Mouse (Mus musculus) midbrain, embryonic 12.5 days (tissue): ENCODE measurements around the gene Oxt. TPM values are rescaled to one million over a fixed set of nuclear protein-coding genes. Genes with fewer than 3 reads are reported as not detected.

Source experiments
- ATAC-seq: fragments of 200-750 bp; cut with Nextera tagmentation; 2 replicates; pipeline ENCODE4 v1.8.0; 2017; ENCODE audit warnings: low read depth, moderate TSS enrichment, moderate library complexity; ENCODE audit not compliant: low FRiP score
- H3K27ac ChIP-seq: fragments of 300-500 bp; sonication (generic); replicated peaks from 2 replicates; pipeline ENCODE4 v1.5.1; 2016; ENCODE audit warnings: mild to moderate bottlenecking
- H3K27me3 ChIP-seq: fragments of 300-500 bp; sonication (generic); 2 replicates; pipeline ENCODE4 v1.6.1; 2016; ENCODE audit warnings: mild to moderate bottlenecking
- H3K36me3 ChIP-seq: fragments of 300-500 bp; sonication (generic); 2 replicates; pipeline ENCODE4 v1.6.1; 2016
- H3K4me1 ChIP-seq: fragments of 300-500 bp; sonication (generic); 2 replicates; pipeline ENCODE4 v1.6.1; 2016
- H3K4me2 ChIP-seq: fragments of 300-500 bp; sonication (generic); replicated peaks from 2 replicates; pipeline ENCODE4 v1.6.1; 2016; ENCODE audit warnings: mild to moderate bottlenecking, moderate library complexity
- H3K4me3 ChIP-seq: fragments of 300-500 bp; sonication (generic); 2 replicates; pipeline ENCODE4 v1.5.1; 2016; ENCODE audit warnings: mild to moderate bottlenecking
- H3K9ac ChIP-seq: fragments of 300-500 bp; sonication (generic); replicated peaks from 2 replicates; pipeline ENCODE4 v1.6.1; 2016; ENCODE audit warnings: mild to moderate bottlenecking, moderate library complexity
- H3K9me3 ChIP-seq: fragments of 300-500 bp; sonication (generic); 2 replicates; pipeline ENCODE4 v1.6.1; 2016; ENCODE audit warnings: mild to moderate bottlenecking
- WGBS: fragments of 180-500 bp; shearing (Covaris S2); methylation state at CpG from one replicate; pipeline ENCODE4 v1.1.7; 2016; 5-methylcytosine and 5-hydroxymethylcytosine counted together
- microRNA-seq: library from miRNA; unstranded; fragments of <30 nt; microRNA quantifications from one replicate; pipeline ENCODE4, GENCODE M21; 2017
- polyA plus RNA-seq: library from polyadenylated mRNA; unstranded; fragments of >200 nt; fragmentation: Nextera tagmentation; extraction: Ambion mirVana; gene quantifications from 2 replicates; pipeline ENCODE4 v1.2.1, GENCODE M21; 2016

The Oxt gene
- polyA plus RNA-seq, 1 experiment from 2014 or later = not detected

DNA sequence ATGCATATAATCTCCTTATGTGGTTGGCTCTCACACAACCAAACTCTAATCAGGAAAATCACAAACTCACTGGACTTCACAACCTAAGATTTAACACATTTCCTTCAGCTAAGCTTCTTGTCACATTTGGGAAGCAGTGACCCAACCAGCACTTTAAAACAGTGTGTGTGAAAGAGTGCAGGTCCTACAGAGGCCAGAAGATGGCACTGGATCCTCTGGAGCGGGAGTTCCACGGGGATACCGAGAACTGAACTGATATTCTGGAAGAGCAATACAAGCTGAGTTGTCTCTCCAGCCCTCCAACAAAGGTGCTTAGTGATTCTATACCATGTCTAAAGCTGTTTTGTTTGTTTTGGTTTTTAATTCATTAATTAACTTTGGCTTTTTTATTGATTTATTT, 37.1 kb downstream of the Oxt start:
- no peak for ATAC-seq
- Histone ChIP-seq H3K27ac (no peak overlapping the region), H3K9me3 (no peaks in the 10 kb centered on the region), H3K27me3 (no peaks in the 10 kb centered on the region), H3K4me2 (no peak overlapping the region), H3K9ac (no peak overlapping the region), H3K36me3 (peaks cover 36% of the 10 kb centered on the region), H3K4me1 (no peaks in the 10 kb centered on the region), H3K4me3 (no peak overlapping the region)
- WGBS = 60% methylated on average over 3 of the region's 3 CpGs

DNA sequence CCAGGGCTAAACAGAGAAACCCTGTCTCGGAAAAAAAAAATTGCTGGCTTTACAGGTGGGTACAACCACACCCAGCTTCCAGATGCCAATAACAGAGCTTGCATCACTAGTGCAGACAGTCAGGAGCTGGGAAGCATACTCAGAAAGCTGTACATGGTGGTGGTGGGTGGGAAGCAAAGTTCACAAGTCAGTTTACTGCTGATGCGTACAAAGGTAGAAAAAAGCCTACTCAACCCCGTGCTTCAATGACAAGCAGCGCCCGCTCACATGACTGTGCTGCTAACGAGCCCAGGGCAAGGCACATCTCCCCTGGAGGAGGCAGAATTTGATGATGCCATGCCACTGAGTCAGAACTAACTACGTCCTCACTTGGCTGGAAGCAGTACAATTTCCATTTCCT, 43.0 kb downstream of the Oxt start:
- Histone ChIP-seq H3K9me3 (no peaks in the 10 kb centered on the region), H3K9ac (no peak overlapping the region), H3K36me3 (peaks cover 63% of the 10 kb centered on the region), H3K4me3 (no peak overlapping the region), H3K27ac (no peak overlapping the region), H3K4me2 (no peak overlapping the region), H3K27me3 (no peaks in the 10 kb centered on the region), H3K4me1 (no peaks in the 10 kb centered on the region)
- WGBS = 94% methylated on average over 7 of the region's 7 CpGs
- no peak for ATAC-seq

Small RNA genes lying within 50 kb of the gene (microRNA-seq; reads per million reads assigned to microRNA genes)
- gene Gm23876 = not detected

Other genes starting within 250 kb of the Oxt start
- gene Cpxm1, start 178.6 kb upstream of the Oxt start, polyA plus RNA-seq = 33.6 and 59.5 TPM in 2 replicates
- gene Gm28372, start 170.9 kb upstream of the Oxt start, polyA plus RNA-seq = 0.13 and 0.23 TPM in 2 replicates
- 0.38 and 0.55 TPM in 2 replicates for gene 1700020A23Rik, start 170.9 kb upstream of the Oxt start, polyA plus RNA-seq
- gene Tmem239, start 169.7 kb upstream of the Oxt start, polyA plus RNA-seq = not detected in 2 replicates
- gene Vps16, start 151.8 kb upstream of the Oxt start, polyA plus RNA-seq = 113 and 115 TPM in 2 replicates
- 11.1 and 13.2 TPM in 2 replicates for gene Pced1a, start 151.5 kb upstream of the Oxt start, polyA plus RNA-seq
- gene Ptpra, start 125.9 kb upstream of the Oxt start, polyA plus RNA-seq = 120 and 134 TPM in 2 replicates
- gene Mrps26, start 12.4 kb upstream of the Oxt start, polyA plus RNA-seq = 66.2 and 74.0 TPM in 2 replicates
- not detected in 2 replicates for gene Avp, start 6.4 kb downstream of the Oxt start, polyA plus RNA-seq
- gene Fastkd5, start 53.9 kb downstream of the Oxt start, polyA plus RNA-seq = 18.9 and 19.3 TPM in 2 replicates
- 14.4 and 15.2 TPM in 2 replicates for gene Ubox5, start 53.9 kb downstream of the Oxt start, polyA plus RNA-seq
- 6.9 and 8.3 TPM in 2 replicates for gene Lzts3, start 66.6 kb downstream of the Oxt start, polyA plus RNA-seq
- gene Ddrgk1, start 88.5 kb downstream of the Oxt start, polyA plus RNA-seq = 47.4 and 54.8 TPM in 2 replicates
- 139 and 146 TPM in 2 replicates for gene Itpa, start 91.4 kb downstream of the Oxt start, polyA plus RNA-seq
- 0.57 and 0.77 TPM in 2 replicates for gene Slc4a11, start 121.3 kb downstream of the Oxt start, polyA plus RNA-seq